19 mouse cellular contexts compared by ENCODE assay signal in genomic region chr14:58306832-58307521, GRCm38 (mm10).
DNase-seq lines count a peak whose midpoint lies in the region; ATAC-seq and TF ChIP-seq lines count a peak whose summit lies in the region.
"Had no signal": no experiment of that assay in that cellular context is flagged by ENCODE, and none has a peak within 500 bp of the region (broad histone marks: within the 10 kb centered on the region; RNA-seq: fewer than 3 reads in every experiment).

No protein-coding gene starts in this region.

- TF ChIP-seq CTCF in hindbrain, postnatal 0 days (IDR thresholded peaks at IDR 0.05; ENCODE audit: low read depth), result no peak

- no peak for ATAC-seq in hindbrain, postnatal 0 days
- no peak for ATAC-seq in hindbrain, embryonic 12.5 days (ENCODE audit: low FRiP score)
- ATAC-seq: forebrain, embryonic 13.5 days had no signal

- no peaks in the 10 kb centered on the region for H3K79me2 ChIP-seq in macrophage (ENCODE audit: inconsistent target)

- no peak overlapping the region for H3K4me2 ChIP-seq in hindbrain, postnatal 0 days (ENCODE audit: low read depth, low read length)
- no peak overlapping the region for H3K4me2 ChIP-seq in hindbrain, embryonic 12.5 days (replicated peaks)
- H3K4me2 ChIP-seq: embryonic facial prominence, embryonic 13.5 days; forebrain, embryonic 13.5 days; heart, embryonic 11.5 days; heart, embryonic 15.5 days; hindbrain, embryonic 15.5 days had no signal

- no peaks in the 10 kb centered on the region for H3K4me1 ChIP-seq in hindbrain, postnatal 0 days (ENCODE audit: insufficient read depth, low read length)
- H3K4me1 ChIP-seq in hindbrain, embryonic 12.5 days, result no peaks in the 10 kb centered on the region
- H3K4me1 ChIP-seq: embryonic facial prominence, embryonic 13.5 days; heart, embryonic 15.5 days; hindbrain, embryonic 15.5 days had no signal

- WGBS in hindbrain, postnatal 0 days, result 72% methylated on average over 11 of the region's 11 CpGs
- 81% methylated on average over 11 of the region's 11 CpGs for WGBS in hindbrain, embryonic 12.5 days
- 90% methylated on average over 11 of the region's 11 CpGs for WGBS in macrophage (ENCODE audit: missing documents)

- no peak overlapping the region for H3K4me3 ChIP-seq in hindbrain, postnatal 0 days (ENCODE audit: low read length)
- H3K4me3 ChIP-seq in hindbrain, embryonic 12.5 days, result no peak overlapping the region
- H3K4me3 ChIP-seq in macrophage (ENCODE audit: inconsistent target), result no peak overlapping the region
- H3K4me3 ChIP-seq: embryonic facial prominence, embryonic 13.5 days; forebrain, embryonic 13.5 days; heart, adult 2 months; heart, embryonic 15.5 days; hindbrain, embryonic 15.5 days had no signal

- DNase-seq in hindbrain, postnatal 0 days (ENCODE audit: low spot score), result peak; percentile 2
- DNase-seq in retina, postnatal 1 day, result peak; percentile 22
- no peak for DNase-seq in retina, embryonic 14.5 days (ENCODE audit: low spot score)
- DNase-seq in ovary, postnatal 36 days (ENCODE audit: low spot score), result no peak
- DNase-seq in cerebellum, adult 11-12 months, result no peak
- DNase-seq: adrenal gland, adult 2 months; adrenal gland, postnatal 25 days; cerebellum, adult 11 months; cerebellum, adult 9-10 months; cerebellum, postnatal 25 days; gastrocnemius, postnatal 14 days had no signal

- H3K9me3 ChIP-seq in hindbrain, postnatal 0 days (ENCODE audit: low read length), result 0 out of 2 replicates have a peak, but pooled peaks cover 5% of the 10 kb centered on the region
- 0 out of 2 replicates have a peak, but pooled peaks cover 6% of the 10 kb centered on the region for H3K9me3 ChIP-seq in hindbrain, embryonic 12.5 days (replicated peaks)
- H3K9me3 ChIP-seq: embryonic facial prominence, embryonic 13.5 days; forebrain, embryonic 13.5 days; heart, embryonic 15.5 days; hindbrain, embryonic 15.5 days had no signal

- no peak overlapping the region for H3K9ac ChIP-seq in hindbrain, postnatal 0 days (replicated peaks; ENCODE audit: low read length)
- H3K9ac ChIP-seq in hindbrain, embryonic 12.5 days, result no peak overlapping the region
- H3K9ac ChIP-seq: embryonic facial prominence, embryonic 13.5 days; forebrain, embryonic 13.5 days; heart, embryonic 15.5 days; hindbrain, embryonic 15.5 days had no signal

- no peak overlapping the region for H3K27ac ChIP-seq in hindbrain, postnatal 0 days
- H3K27ac ChIP-seq in hindbrain, embryonic 12.5 days, result no peak overlapping the region
- H3K27ac ChIP-seq in macrophage, result 0 out of 2 replicates have a peak overlapping the region, but pooled peaks have one; percentile 65
- H3K27ac ChIP-seq: embryonic facial prominence, embryonic 13.5 days; forebrain, embryonic 13.5 days; heart, adult 2 months; heart, embryonic 15.5 days; hindbrain, embryonic 15.5 days had no signal

- no peaks in the 10 kb centered on the region for H3K27me3 ChIP-seq in hindbrain, postnatal 0 days (ENCODE audit: insufficient read depth, low read length)
- no peaks in the 10 kb centered on the region for H3K27me3 ChIP-seq in hindbrain, embryonic 12.5 days
- H3K27me3 ChIP-seq: embryonic facial prominence, embryonic 13.5 days; forebrain, embryonic 13.5 days; heart, embryonic 15.5 days; hindbrain, embryonic 15.5 days had no signal

- no peaks in the 10 kb centered on the region for H3K36me3 ChIP-seq in hindbrain, postnatal 0 days (ENCODE audit: insufficient read depth, low read length)
- no peaks in the 10 kb centered on the region for H3K36me3 ChIP-seq in hindbrain, embryonic 12.5 days
- H3K36me3 ChIP-seq in macrophage (ENCODE audit: inconsistent target), result no peaks in the 10 kb centered on the region
- H3K36me3 ChIP-seq: embryonic facial prominence, embryonic 13.5 days; heart, embryonic 15.5 days; hindbrain, embryonic 15.5 days had no signal

Comparison
In these comparisons a context has a peak if more than half of its experiments do, and no peak if none do; other contexts are left out.
1. DNase-seq: peak in hindbrain, postnatal 0 days (single experiment) and retina, postnatal 1 day (single experiment); none in retina, embryonic 14.5 days (single experiment), ovary, postnatal 36 days (single experiment) and cerebellum, adult 11-12 months (single experiment).